Mouse (Mus musculus): ENCODE measurements around the gene Ap3d1.

GRCm38 (mm10) chr10:80700038-80700504 lies 42.0 kb downstream of the Ap3d1 start:
- no peak for TF ChIP-seq CTCF (IDR thresholded peaks at IDR 0.05; ENCODE audit: low read depth)
- TF ChIP-seq EP300 (IDR thresholded peaks at IDR 0.05; ENCODE audit: low read depth): no peak
